Mouse (Mus musculus) embryonic facial prominence, embryonic 14.5 days (tissue): ENCODE results near the gene Phyhipl. TPM values are rescaled to one million over a fixed set of nuclear protein-coding genes. Genes with fewer than 3 reads are reported as not detected.
A peak's percentile ranks its signal among the peaks of the same experiment; 100 is the strongest.

Experiments used
- ATAC-seq: fragments of 200-750 bp; cut with Nextera tagmentation; 2 replicates; pipeline ENCODE4 v1.8.0; 2017; ENCODE audit warnings: low read depth, moderate number of reproducible peaks, moderate TSS enrichment
- DNase-seq: peaks from one replicate; pipeline ENCODE4 v3.0.0-alpha.2; 2015; ENCODE audit warnings: low spot score
- H3K27ac ChIP-seq: fragments of 300-500 bp; sonication (generic); replicated peaks from 2 replicates; pipeline ENCODE4 v1.5.1; 2014; ENCODE audit warnings: low read depth, mild to moderate bottlenecking, low read length, moderate library complexity
- H3K27me3 ChIP-seq: fragments of 300-500 bp; sonication (generic); replicated peaks from 2 replicates; pipeline ENCODE4 v1.6.1; 2014; ENCODE audit warnings: low read length; ENCODE audit not compliant: control insufficient read depth, insufficient read depth
- H3K36me3 ChIP-seq: fragments of 300-500 bp; sonication (generic); 2 replicates; pipeline ENCODE4 v1.6.1; 2014; ENCODE audit warnings: low read length, mixed read lengths; ENCODE audit not compliant: control insufficient read depth, insufficient read depth
- H3K4me1 ChIP-seq: fragments of 300-500 bp; sonication (generic); 2 replicates; pipeline ENCODE4 v1.6.1; 2014; ENCODE audit warnings: antibody characterized with exemption, low read length; ENCODE audit not compliant: control insufficient read depth, insufficient read depth
- H3K4me2 ChIP-seq: fragments of 300-500 bp; sonication (generic); 2 replicates; pipeline ENCODE4 v1.6.1; 2014; ENCODE audit warnings: low read depth, mild to moderate bottlenecking, low read length, moderate library complexity, mixed read lengths
- H3K4me3 ChIP-seq: fragments of 300-500 bp; sonication (generic); 2 replicates; pipeline ENCODE4 v1.5.1; 2014; ENCODE audit warnings: low read depth, mild to moderate bottlenecking, low read length
- H3K9ac ChIP-seq: fragments of 300-500 bp; sonication (generic); 2 replicates; pipeline ENCODE4 v1.6.1; 2014; ENCODE audit warnings: low read depth, mild to moderate bottlenecking, low read length, moderate library complexity, mixed read lengths
- H3K9me3 ChIP-seq: fragments of 300-500 bp; sonication (generic); 2 replicates; pipeline ENCODE4 v1.6.1; 2016; ENCODE audit warnings: low read length; ENCODE audit not compliant: control insufficient read depth
- WGBS: fragments of 180-500 bp; shearing (Covaris S2); extraction: QIAGEN DNeasy Blood & Tissue Kit; methylation state at CpG from one replicate; pipeline ENCODE4 v1.1.7; 2014; 5-methylcytosine and 5-hydroxymethylcytosine counted together
- polyA plus RNA-seq: library from polyadenylated mRNA; unstranded; fragments of >200 nt; fragmentation: Nextera tagmentation; extraction: Ambion mirVana; gene quantifications from 2 replicates; pipeline ENCODE4 v1.2.1, GENCODE M21; 2014

The Phyhipl gene
- polyA plus RNA-seq, 1 experiment from 2014 or later = 6.2 TPM

- no peaks in the 10 kb centered on the region for H3K27me3 ChIP-seq
- H3K4me2 ChIP-seq = no peak overlapping the region
- 69% methylated on average over 8 of the region's 8 CpGs for WGBS
- H3K27ac ChIP-seq = no peak overlapping the region
- DNase-seq (no peak), ATAC-seq (no peak)
- H3K9ac ChIP-seq = no peak overlapping the region
- 0 out of 2 replicates have a peak, but pooled peaks cover 4% of the 10 kb centered on the region for H3K36me3 ChIP-seq
- H3K4me1 ChIP-seq = no peaks in the 10 kb centered on the region
- no peaks in the 10 kb centered on the region for H3K9me3 ChIP-seq
- no peak overlapping the region for H3K4me3 ChIP-seq
These were observed 122.4 kb downstream of the Phyhipl start for GRCm38 (mm10) chr10:70533301-70533781.

GRCm38 (mm10) chr10:70532249-70532648 lies 123.5 kb downstream of the Phyhipl start:
- H3K4me1 ChIP-seq = no peaks in the 10 kb centered on the region
- WGBS = 79% methylated on average over 9 of the region's 9 CpGs
- 0 out of 2 replicates have a peak, but pooled peaks cover 4% of the 10 kb centered on the region for H3K36me3 ChIP-seq
- no peaks in the 10 kb centered on the region for H3K27me3 ChIP-seq
- H3K27ac ChIP-seq = no peak overlapping the region
- H3K4me3 ChIP-seq = no peak overlapping the region
- H3K9me3 ChIP-seq = no peaks in the 10 kb centered on the region
- ATAC-seq = no peak
- no peak for DNase-seq
- H3K4me2 ChIP-seq = no peak overlapping the region
- H3K9ac ChIP-seq = no peak overlapping the region

GRCm38 (mm10) chr10:70530185-70530823 lies 125.5 kb downstream of the Phyhipl start:
- no peak for ATAC-seq
- no peak overlapping the region for H3K4me3 ChIP-seq
- H3K36me3 ChIP-seq = 0 out of 2 replicates have a peak, but pooled peaks cover 4% of the 10 kb centered on the region
- 89% methylated on average over 12 of the region's 12 CpGs for WGBS
- H3K4me1 ChIP-seq = no peaks in the 10 kb centered on the region
- H3K27ac ChIP-seq = no peak overlapping the region
- no peak for DNase-seq
- H3K4me2 ChIP-seq = no peak overlapping the region
- no peaks in the 10 kb centered on the region for H3K27me3 ChIP-seq
- H3K9ac ChIP-seq = no peak overlapping the region
- H3K9me3 ChIP-seq = 0 out of 2 replicates have a peak, but pooled peaks cover 7% of the 10 kb centered on the region

- Histone ChIP-seq H3K9ac (0 out of 2 replicates have a peak overlapping the region, but pooled peaks have one; percentile 56), H3K4me3 (peak overlapping the region; percentile 37), H3K4me1 (0 out of 2 replicates have a peak, but pooled peaks cover 9% of the 10 kb centered on the region), H3K27me3 (no peaks in the 10 kb centered on the region), H3K9me3 (0 out of 2 replicates have a peak, but pooled peaks cover 4% of the 10 kb centered on the region), H3K27ac (peak overlapping the region; percentile 79; the same call in 1 of the 2 replicates), H3K4me2 (peak overlapping the region; percentile 79), H3K36me3 (no peaks in the 10 kb centered on the region)
- 16% methylated on average over 5 of the region's 5 CpGs for WGBS
- ATAC-seq (peak; percentile 35; the same call in 1 of the 2 replicates), DNase-seq (peak; percentile 68)
These were observed 134.4 kb downstream of the Phyhipl start for GRCm38 (mm10) chr10:70521379-70521778.

- Histone ChIP-seq H3K4me3 (peak overlapping the region; percentile 37), H3K4me2 (peak overlapping the region; percentile 79), H3K4me1 (0 out of 2 replicates have a peak, but pooled peaks cover 9% of the 10 kb centered on the region), H3K9ac (peak overlapping the region; percentile 56), H3K27me3 (no peaks in the 10 kb centered on the region), H3K27ac (peak overlapping the region; percentile 79), H3K9me3 (no peaks in the 10 kb centered on the region), H3K36me3 (no peaks in the 10 kb centered on the region)
- ATAC-seq (peak; percentile 77), DNase-seq (peak; percentile 83)
- under 1% methylated on average over 34 of the region's 38 CpGs for WGBS
These were observed 135.3 kb downstream of the Phyhipl start for GRCm38 (mm10) chr10:70520143-70521131.

GRCm38 (mm10) chr10:70519640-70520099 lies 136.1 kb downstream of the Phyhipl start:
- 8% methylated on average over 12 of the region's 14 CpGs for WGBS
- no peak for DNase-seq
- H3K27ac ChIP-seq = 0 out of 2 replicates have a peak overlapping the region, but pooled peaks have one; percentile 79
- peak overlapping the region; percentile 37 for H3K4me3 ChIP-seq
- no peaks in the 10 kb centered on the region for H3K27me3 ChIP-seq
- peak overlapping the region; percentile 56; the same call in 1 of the 2 replicates for H3K9ac ChIP-seq
- ATAC-seq = peak; percentile 28; the same call in 1 of the 2 replicates
- H3K36me3 ChIP-seq = no peaks in the 10 kb centered on the region
- H3K4me1 ChIP-seq = 0 out of 2 replicates have a peak, but pooled peaks cover 9% of the 10 kb centered on the region
- no peaks in the 10 kb centered on the region for H3K9me3 ChIP-seq
- H3K4me2 ChIP-seq = peak overlapping the region; percentile 79

GRCm38 (mm10) chr10:70516661-70517060 lies 139.1 kb downstream of the Phyhipl start:
- H3K4me3 ChIP-seq = no peak overlapping the region
- H3K27ac ChIP-seq = no peak overlapping the region
- no peaks in the 10 kb centered on the region for H3K36me3 ChIP-seq
- ATAC-seq = no peak
- H3K4me2 ChIP-seq = no peak overlapping the region
- H3K4me1 ChIP-seq = 0 out of 2 replicates have a peak, but pooled peaks cover 9% of the 10 kb centered on the region
- H3K9me3 ChIP-seq = no peaks in the 10 kb centered on the region
- 89% methylated on average over 8 of the region's 8 CpGs for WGBS
- no peak for DNase-seq
- H3K27me3 ChIP-seq = no peaks in the 10 kb centered on the region
- no peak overlapping the region for H3K9ac ChIP-seq

GRCm38 (mm10) chr10:70514848-70515247 lies 140.9 kb downstream of the Phyhipl start:
- no peak overlapping the region for H3K27ac ChIP-seq
- ATAC-seq = no peak
- H3K9me3 ChIP-seq = no peaks in the 10 kb centered on the region
- no peak overlapping the region for H3K4me3 ChIP-seq
- 79% methylated on average over 9 of the region's 9 CpGs for WGBS
- no peak overlapping the region for H3K9ac ChIP-seq
- no peaks in the 10 kb centered on the region for H3K27me3 ChIP-seq
- no peak for DNase-seq
- 0 out of 2 replicates have a peak, but pooled peaks cover 5% of the 10 kb centered on the region for H3K4me1 ChIP-seq
- no peak overlapping the region for H3K4me2 ChIP-seq
- no peaks in the 10 kb centered on the region for H3K36me3 ChIP-seq
